In the genomic region with DNA sequence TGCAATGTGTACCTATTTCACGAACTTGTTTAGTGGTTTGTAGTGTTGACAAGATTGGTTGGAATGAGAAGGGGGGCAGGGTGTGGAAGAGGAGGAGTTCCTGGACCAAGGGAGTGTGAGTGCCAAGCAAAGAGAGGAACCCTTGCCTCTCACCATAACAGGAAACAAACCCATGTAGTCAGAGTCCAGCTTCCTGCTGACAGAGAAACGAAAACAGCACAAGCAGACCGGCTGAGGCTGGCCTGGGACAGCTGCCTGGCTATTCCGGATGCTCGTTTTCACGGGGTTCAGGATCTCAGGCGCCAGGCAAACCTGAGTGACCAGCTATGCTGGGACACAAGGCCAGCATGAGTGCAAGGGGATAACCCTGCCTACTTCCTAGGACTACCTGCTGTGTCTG, we compare ENCODE assay signal across 8 mouse cellular contexts.
DNase-seq lines count a peak whose midpoint lies in the region; TF ChIP-seq lines count a peak whose summit lies in the region.

No protein-coding gene starts in this region.

- no peaks in the 10 kb centered on the region for H3K27me3 ChIP-seq in heart, embryonic 10.5 days (ENCODE audit: insufficient read depth, poor library complexity, severe bottlenecking)
- H3K27me3 ChIP-seq in small intestine, adult 2 months (ENCODE audit: control insufficient read depth, insufficient read depth, low read length) = no peaks in the 10 kb centered on the region

- no peak for TF ChIP-seq CTCF in small intestine, adult 2 months (IDR thresholded peaks at IDR 0.05; ENCODE audit: extremely low read depth, insufficient read length, insufficient replicate concordance, low read depth, low read length)

- H3K4me3 ChIP-seq in heart, embryonic 10.5 days = no peak overlapping the region
- no peak overlapping the region for H3K4me3 ChIP-seq in small intestine, adult 2 months (ENCODE audit: low read depth, low read length)

- DNase-seq in 416B (ENCODE audit: low read depth) = peak; percentile 41
- DNase-seq in adrenal gland, adult 8-10 months = peak; percentile 43
- DNase-seq in heart, embryonic 10.5 days (ENCODE audit: low spot score) = no peak
- DNase-seq in kidney, postnatal 4 days = peak; percentile 19 to 57
- no peak for DNase-seq in frontal cortex, postnatal 25 days (ENCODE audit: low spot score in 2 of 2)
- no peak for DNase-seq in layer of hippocampus, adult 18-20 months (ENCODE audit: low spot score in 2 of 2)
- DNase-seq in testis, postnatal 10 days (ENCODE audit: low spot score) = no peak

- H3K27ac ChIP-seq in heart, embryonic 10.5 days = peak overlapping the region; percentile 56
- peak overlapping the region; percentile 54 for H3K27ac ChIP-seq in small intestine, adult 2 months (ENCODE audit: insufficient read depth, low read depth, low read length)

- no peak for TF ChIP-seq POLR2A in small intestine, adult 2 months (IDR thresholded peaks at IDR 0.05; ENCODE audit: low read depth, low read length)

- no peaks in the 10 kb centered on the region for H3K36me3 ChIP-seq in heart, embryonic 10.5 days
- no peaks in the 10 kb centered on the region for H3K36me3 ChIP-seq in small intestine, adult 2 months (ENCODE audit: control insufficient read depth, insufficient read depth, low read length)

- WGBS in heart, embryonic 10.5 days = 51% methylated on average over 7 of the region's 7 CpGs
- WGBS in small intestine, adult 2 months = 56% methylated on average over 7 of the region's 7 CpGs

- H3K4me1 ChIP-seq in heart, embryonic 10.5 days = peaks cover 35% of the 10 kb centered on the region
- H3K4me1 ChIP-seq in small intestine, adult 2 months (ENCODE audit: control insufficient read depth, insufficient read depth, insufficient read length, low read length) = no peaks in the 10 kb centered on the region

- H3K9me3 ChIP-seq in heart, embryonic 10.5 days = no peaks in the 10 kb centered on the region

Comparison
In these comparisons a context has a peak if more than half of its experiments do, and no peak if none do; other contexts are left out.
1. DNase-seq: peak in 416B (single experiment), adrenal gland, adult 8-10 months (single experiment) and kidney, postnatal 4 days (2 of 2); none in heart, embryonic 10.5 days (single experiment), frontal cortex, postnatal 25 days (0 of 2), layer of hippocampus, adult 18-20 months (0 of 2) and testis, postnatal 10 days (single experiment).